Mouse (Mus musculus) midbrain, embryonic 16.5 days (tissue): ENCODE measurements around the gene 4932438H23Rik. TPM values are rescaled to one million over a fixed set of nuclear protein-coding genes. Genes with fewer than 3 reads are reported as not detected.

Experiments used
- ATAC-seq: fragments of 200-750 bp; cut with Nextera tagmentation; 2 replicates; pipeline ENCODE4 v1.8.0; 2017; ENCODE audit warnings: moderate TSS enrichment
- H3K27ac ChIP-seq: fragments of 300-500 bp; sonication (generic); 2 replicates; pipeline ENCODE4 v1.5.1; 2014; ENCODE audit warnings: mild to moderate bottlenecking, low read length, mixed read lengths
- H3K27me3 ChIP-seq: fragments of 300-500 bp; sonication (generic); 2 replicates; pipeline ENCODE4 v1.6.1; 2014; ENCODE audit warnings: low read depth, low read length, mixed read lengths; ENCODE audit not compliant: control insufficient read depth, insufficient read depth
- H3K36me3 ChIP-seq: fragments of 300-500 bp; sonication (generic); 2 replicates; pipeline ENCODE4 v1.6.1; 2014; ENCODE audit warnings: mild to moderate bottlenecking, low read length, moderate library complexity, mixed read lengths; ENCODE audit not compliant: control insufficient read depth, insufficient read depth
- H3K4me1 ChIP-seq: fragments of 300-500 bp; sonication (generic); 2 replicates; pipeline ENCODE4 v1.6.1; 2014; ENCODE audit warnings: mild to moderate bottlenecking, low read length, mixed read lengths; ENCODE audit not compliant: control insufficient read depth, insufficient read depth
- H3K4me2 ChIP-seq: fragments of 300-500 bp; sonication (generic); 2 replicates; pipeline ENCODE4 v1.6.1; 2014; ENCODE audit warnings: mild to moderate bottlenecking, low read length, mixed read lengths
- H3K4me3 ChIP-seq: fragments of 300-500 bp; sonication (generic); 2 replicates; pipeline ENCODE4 v1.5.1; 2014; ENCODE audit warnings: low read depth, mild to moderate bottlenecking, low read length, moderate library complexity, mixed read lengths
- H3K9ac ChIP-seq: fragments of 300-500 bp; sonication (generic); 2 replicates; pipeline ENCODE4 v1.6.1; 2014; ENCODE audit warnings: low read depth, low read length, mixed read lengths
- H3K9me3 ChIP-seq: fragments of 300-500 bp; sonication (generic); replicated peaks from 2 replicates; pipeline ENCODE4 v1.6.1; 2014; ENCODE audit warnings: mild to moderate bottlenecking, low read length, mixed read lengths; ENCODE audit not compliant: control insufficient read depth, poor library complexity, severe bottlenecking
- WGBS: fragments of 180-500 bp; shearing (Covaris S2); extraction: QIAGEN DNeasy Blood & Tissue Kit; methylation state at CpG from one replicate; pipeline ENCODE4 v1.1.7; 2014; 5-methylcytosine and 5-hydroxymethylcytosine counted together
- polyA plus RNA-seq: library from polyadenylated mRNA; unstranded; fragments of >200 nt; fragmentation: Nextera tagmentation; extraction: Ambion mirVana; gene quantifications from 2 replicates; pipeline ENCODE4 v1.2.1, GENCODE M21; 2015

Gene 4932438H23Rik
- polyA plus RNA-seq, 1 experiment from 2014 or later = 0.87 TPM

- no peaks in the 10 kb centered on the region for H3K9me3 ChIP-seq
- no peak overlapping the region for H3K27ac ChIP-seq
- H3K27me3 ChIP-seq = no peaks in the 10 kb centered on the region
- H3K4me1 ChIP-seq = no peaks in the 10 kb centered on the region
- no peak overlapping the region for H3K9ac ChIP-seq
- H3K4me3 ChIP-seq = no peak overlapping the region
- H3K4me2 ChIP-seq = no peak overlapping the region
- ATAC-seq = no peak
- WGBS = 93% methylated on average over 4 of the region's 4 CpGs
- H3K36me3 ChIP-seq = peaks cover 54% of the 10 kb centered on the region
These were observed 64.2 kb downstream of the 4932438H23Rik start for GRCm38 (mm10) chr16:91030751-91031150.

DNA sequence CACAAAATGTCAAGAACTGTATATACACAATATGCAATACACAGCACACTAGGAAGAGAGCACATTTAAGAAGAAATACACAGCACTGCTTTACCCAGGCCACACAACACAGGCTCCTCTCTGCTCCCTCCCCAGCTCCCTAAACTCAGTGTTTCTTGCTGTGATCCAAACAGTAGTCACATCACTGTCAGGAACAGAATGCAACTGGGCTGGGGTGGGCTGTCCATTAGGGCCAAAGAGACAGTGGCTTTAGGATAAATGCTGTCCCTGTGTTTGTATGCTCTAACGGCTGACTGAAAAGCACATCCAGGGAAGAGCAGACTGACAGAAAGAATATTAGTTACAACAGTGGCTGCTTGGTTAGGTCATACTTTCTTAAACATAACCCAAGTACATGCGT is 65.0 kb downstream of the 4932438H23Rik start:
- Histone ChIP-seq H3K9ac (no peak overlapping the region), H3K4me1 (no peaks in the 10 kb centered on the region), H3K27me3 (no peaks in the 10 kb centered on the region), H3K36me3 (peaks cover 57% of the 10 kb centered on the region), H3K27ac (no peak overlapping the region), H3K4me3 (no peak overlapping the region), H3K9me3 (no peaks in the 10 kb centered on the region), H3K4me2 (no peak overlapping the region)
- WGBS = 77% methylated on average over 2 of the region's 2 CpGs
- no peak for ATAC-seq

GRCm38 (mm10) chr16:91029161-91029743 is 65.7 kb downstream of the 4932438H23Rik start:
- Histone ChIP-seq H3K4me1 (no peaks in the 10 kb centered on the region), H3K4me3 (no peak overlapping the region), H3K36me3 (peaks cover 58% of the 10 kb centered on the region), H3K9me3 (no peaks in the 10 kb centered on the region), H3K9ac (no peak overlapping the region), H3K27ac (no peak overlapping the region), H3K27me3 (no peaks in the 10 kb centered on the region), H3K4me2 (no peak overlapping the region)
- ATAC-seq = no peak
- WGBS = 87% methylated on average over 8 of the region's 8 CpGs

- no peaks in the 10 kb centered on the region for H3K4me1 ChIP-seq
- no peak overlapping the region for H3K27ac ChIP-seq
- 83% methylated on average over 4 of the region's 4 CpGs for WGBS
- no peak overlapping the region for H3K9ac ChIP-seq
- H3K9me3 ChIP-seq = no peaks in the 10 kb centered on the region
- no peak for ATAC-seq
- no peak overlapping the region for H3K4me3 ChIP-seq
- peaks cover 62% of the 10 kb centered on the region for H3K36me3 ChIP-seq
- H3K27me3 ChIP-seq = no peaks in the 10 kb centered on the region
- H3K4me2 ChIP-seq = no peak overlapping the region
These were observed 68.6 kb downstream of the 4932438H23Rik start for GRCm38 (mm10) chr16:91026290-91026689.

GRCm38 (mm10) chr16:91023384-91023783 is 71.5 kb downstream of the 4932438H23Rik start:
- no peak overlapping the region for H3K4me2 ChIP-seq
- peaks cover 74% of the 10 kb centered on the region for H3K36me3 ChIP-seq
- no peak overlapping the region for H3K4me3 ChIP-seq
- H3K27me3 ChIP-seq = no peaks in the 10 kb centered on the region
- 83% methylated on average over 1 of the region's 1 CpGs for WGBS
- H3K9ac ChIP-seq = no peak overlapping the region
- H3K27ac ChIP-seq = no peak overlapping the region
- ATAC-seq = no peak
- no peaks in the 10 kb centered on the region for H3K4me1 ChIP-seq
- H3K9me3 ChIP-seq = no peaks in the 10 kb centered on the region

DNA sequence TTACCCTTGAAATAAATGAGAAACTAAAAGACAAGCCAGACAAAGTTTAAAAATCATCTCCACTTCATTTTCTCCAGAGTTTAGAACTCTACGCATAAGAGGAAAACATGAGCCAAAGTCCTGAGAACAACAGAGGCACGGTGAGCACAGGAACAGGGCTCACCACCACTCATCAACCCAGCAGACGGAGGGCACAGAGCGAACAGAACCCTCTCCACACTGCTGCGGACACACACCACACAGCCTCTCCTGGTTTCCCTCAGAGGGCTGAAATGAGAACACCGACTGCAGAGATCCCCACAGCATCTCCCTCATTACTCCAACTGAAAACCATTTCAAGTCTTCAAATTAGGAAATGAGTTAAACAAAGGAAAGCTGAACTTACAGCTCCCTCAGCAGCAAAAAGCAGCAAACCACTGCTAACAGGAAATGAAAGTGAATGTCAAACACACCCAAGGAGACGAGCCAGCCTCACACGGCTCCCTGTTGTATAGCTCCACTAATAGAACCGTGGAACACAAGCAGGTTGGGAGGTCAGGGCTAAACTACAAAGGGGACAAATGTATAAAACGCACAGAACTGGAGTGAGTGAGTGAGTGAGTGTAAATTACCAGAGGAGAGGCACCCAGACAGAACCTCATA is 74.0 kb downstream of the 4932438H23Rik start:
- WGBS = 93% methylated on average over 10 of the region's 10 CpGs

DNA sequence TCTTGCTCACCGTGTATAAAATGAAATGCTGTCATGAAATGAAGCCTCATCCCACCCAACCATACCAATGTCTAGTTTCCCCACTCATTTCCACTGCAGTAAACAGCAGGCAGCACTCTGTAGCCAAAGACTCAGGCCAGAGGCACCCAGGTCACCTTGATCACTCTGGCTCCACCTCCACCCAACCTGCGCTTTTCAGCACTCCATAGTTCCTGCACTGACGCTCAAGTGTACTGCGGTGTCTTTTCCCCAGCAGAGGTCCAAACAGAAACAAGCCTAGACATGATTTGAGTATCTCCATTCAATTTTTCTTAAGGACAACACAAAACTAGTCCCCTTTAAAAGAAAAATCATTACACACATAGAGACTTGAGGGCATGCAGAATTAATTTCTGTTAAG is 75.4 kb downstream of the 4932438H23Rik start:
- no peaks in the 10 kb centered on the region for H3K9me3 ChIP-seq
- H3K27ac ChIP-seq = no peak overlapping the region
- no peaks in the 10 kb centered on the region for H3K4me1 ChIP-seq
- H3K4me3 ChIP-seq = no peak overlapping the region
- peaks cover 66% of the 10 kb centered on the region for H3K36me3 ChIP-seq
- H3K4me2 ChIP-seq = no peak overlapping the region
- WGBS = 96% methylated on average over 4 of the region's 4 CpGs
- H3K27me3 ChIP-seq = no peaks in the 10 kb centered on the region
- H3K9ac ChIP-seq = no peak overlapping the region
- no peak for ATAC-seq

More for the DNA sequence above, 74.0 kb downstream of the 4932438H23Rik start:
- Histone ChIP-seq H3K27ac (no peak overlapping the region), H3K27me3 (no peaks in the 10 kb centered on the region), H3K4me2 (no peak overlapping the region), H3K9ac (no peak overlapping the region), H3K36me3 (peaks cover 71% of the 10 kb centered on the region), H3K4me1 (no peaks in the 10 kb centered on the region), H3K9me3 (no peaks in the 10 kb centered on the region), H3K4me3 (no peak overlapping the region)
- no peak for ATAC-seq

- H3K4me2 ChIP-seq = no peak overlapping the region
- peaks cover 9% of the 10 kb centered on the region for H3K4me1 ChIP-seq
- H3K9me3 ChIP-seq = no peaks in the 10 kb centered on the region
- H3K4me3 ChIP-seq = no peak overlapping the region
- peaks cover 45% of the 10 kb centered on the region for H3K36me3 ChIP-seq
- H3K27me3 ChIP-seq = no peaks in the 10 kb centered on the region
- H3K9ac ChIP-seq = no peak overlapping the region
- no peak overlapping the region for H3K27ac ChIP-seq
- WGBS = 96% methylated on average over 4 of the region's 4 CpGs
- no peak for ATAC-seq
These were observed 79.2 kb downstream of the 4932438H23Rik start for GRCm38 (mm10) chr16:91015761-91016160.

- 41% methylated on average over 3 of the region's 3 CpGs for WGBS
- Histone ChIP-seq H3K4me3 (peak overlapping the region; percentile 94), H3K27me3 (no peaks in the 10 kb centered on the region), H3K36me3 (peaks cover 18% of the 10 kb centered on the region), H3K4me2 (peak overlapping the region; percentile 70), H3K27ac (peak overlapping the region; percentile 97), H3K4me1 (peaks cover 25% of the 10 kb centered on the region), H3K9ac (peak overlapping the region; percentile 95), H3K9me3 (no peaks in the 10 kb centered on the region)
- no peak for ATAC-seq
These were observed 83.1 kb downstream of the 4932438H23Rik start for GRCm38 (mm10) chr16:91011847-91012246.
